Mouse (Mus musculus) MEL (cell line): ENCODE results near the gene Olfr38.

Source experiments
- CTCF ChIP-seq, 3 experiments: IDR thresholded peaks in 2 of 3; conservative IDR thresholded peaks in 1 of 3; 2 replicates each; pipeline ENCODE4 v1.5.1; 2011 to 2012; ENCODE audit warnings: low read length in 3 of 3, low read depth in 2 of 3, mild to moderate bottlenecking in 2 of 3, improper control_type of control experiment in 1 of 3, inconsistent platforms in 1 of 3, mixed read lengths in 1 of 3, moderate library complexity in 1 of 3; ENCODE audit not compliant: control insufficient read depth in 1 of 3, insufficient read depth in 1 of 3, poor library complexity in 1 of 3, severe bottlenecking in 1 of 3
- MAFK ChIP-seq: IDR thresholded peaks from 2 replicates; pipeline ENCODE4 v1.6.1; 2011; ENCODE audit warnings: low read depth, mild to moderate bottlenecking, low read length, improper control_type of control experiment, borderline replicate concordance
- MAX ChIP-seq: IDR thresholded peaks from 2 replicates; pipeline ENCODE4 v1.6.1; 2011; ENCODE audit warnings: low read length, improper control_type of control experiment
- POLR2A ChIP-seq, 2 experiments: IDR thresholded peaks; 2 replicates each; pipeline ENCODE4 v1.6.1; 2011 to 2012; ENCODE audit warnings: low read length in 2 of 2, mild to moderate bottlenecking in 2 of 2, control low read depth in 1 of 2, improper control_type of control experiment in 1 of 2, low read depth in 1 of 2, moderate library complexity in 1 of 2; ENCODE audit not compliant: control insufficient read depth in 1 of 2, insufficient read depth in 1 of 2, poor library complexity in 1 of 2
- TCF12 ChIP-seq: IDR thresholded peaks from 2 replicates; pipeline ENCODE4 v1.6.1; 2014; ENCODE audit warnings: low read depth, mild to moderate bottlenecking, inconsistent platforms, low read length, improper control_type of control experiment, moderate library complexity
- ZC3H11A ChIP-seq: IDR thresholded peaks from 2 replicates; pipeline ENCODE4 v1.6.1; 2012; ENCODE audit warnings: low read depth, mild to moderate bottlenecking, inconsistent platforms, low read length, improper control_type of control experiment

DNA sequence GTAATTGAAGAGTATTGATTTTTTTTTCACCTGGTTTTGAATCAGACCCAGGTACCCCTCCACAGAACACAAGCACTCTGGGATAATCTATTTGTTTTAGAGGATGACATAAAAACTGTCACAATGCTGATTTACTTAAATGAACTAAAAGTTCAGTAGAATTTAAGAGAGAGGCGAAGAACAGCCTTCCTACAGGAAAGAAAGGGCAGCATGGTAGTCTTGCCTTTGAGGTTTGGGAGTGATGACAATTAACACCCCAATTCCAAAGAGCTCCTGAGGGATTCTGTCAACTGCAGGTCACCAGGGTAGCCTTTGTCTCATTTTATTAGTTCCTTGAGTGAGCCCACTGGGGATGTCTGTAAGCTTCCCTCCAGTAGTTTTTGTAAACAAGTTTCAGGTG is at the start of gene Olfr38:
- no peak for TF ChIP-seq POLR2A (IDR thresholded peaks at IDR 0.05; ENCODE audit: control insufficient read depth in 1 of 2, insufficient read depth in 1 of 2, low read depth in 1 of 2, low read length in 2 of 2, poor library complexity in 1 of 2)
- TF ChIP-seq CTCF (IDR thresholded peaks at IDR 0.05 in 2 of 3, conservative IDR thresholded peaks at IDR 0.05 in 1 of 3; ENCODE audit: control insufficient read depth in 1 of 3, insufficient read depth in 1 of 3, low read depth in 2 of 3, low read length in 3 of 3, poor library complexity in 1 of 3, severe bottlenecking in 1 of 3), result no peak
- no peak for TF ChIP-seq ZC3H11A
- TF ChIP-seq MAFK, result no peak
- TF ChIP-seq MAX, result no peak
- TF ChIP-seq TCF12, result no peak
